Mouse (Mus musculus): ENCODE measurements around the gene Adgrg5. TPM values are rescaled to one million over a fixed set of nuclear protein-coding genes. Genes with fewer than 3 reads are reported as not detected.
A peak's percentile ranks its signal among the peaks of the same experiment; 100 is the strongest.

Adgrg5 gene
- polyA plus RNA-seq, 1 experiment = 4.8 TPM

DNA sequence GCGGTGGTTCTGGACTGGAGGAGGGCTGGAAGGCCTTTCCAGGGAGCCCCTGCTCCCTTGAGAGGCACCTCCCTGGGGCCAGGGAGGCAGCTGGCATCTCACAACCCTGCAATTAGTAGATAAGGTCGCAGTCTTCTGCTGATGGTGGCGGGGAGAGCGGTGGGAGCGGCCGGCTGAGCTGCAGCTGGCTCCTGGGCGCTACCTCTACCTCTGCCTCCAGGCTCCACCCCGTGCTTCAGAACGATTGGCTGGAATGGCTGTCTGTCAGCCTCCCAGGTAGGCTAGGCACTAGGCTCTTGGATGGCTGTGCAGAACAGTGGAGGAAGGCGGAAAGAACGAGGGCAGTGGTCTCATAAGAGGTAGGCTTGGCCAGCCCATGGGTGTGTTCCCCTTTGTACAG is 24.2 kb upstream of the Adgrg5 start:
- WGBS = 43% methylated on average over 11 of the region's 11 CpGs
- TF ChIP-seq POLR2A (IDR thresholded peaks at IDR 0.05; ENCODE audit: borderline replicate concordance, extremely low read depth, low read depth, low read length) (no peak), CTCF (IDR thresholded peaks at IDR 0.05; ENCODE audit: insufficient read depth, low read length) (no peak)
- no peak overlapping the region for H3K4me3 ChIP-seq (replicated peaks; ENCODE audit: extremely low read depth, low read depth, low read length)
- peak; percentile 42 for DNase-seq
- H3K4me1 ChIP-seq (ENCODE audit: control insufficient read depth, insufficient read depth, low read length) = peaks cover 10% of the 10 kb centered on the region

DNA sequence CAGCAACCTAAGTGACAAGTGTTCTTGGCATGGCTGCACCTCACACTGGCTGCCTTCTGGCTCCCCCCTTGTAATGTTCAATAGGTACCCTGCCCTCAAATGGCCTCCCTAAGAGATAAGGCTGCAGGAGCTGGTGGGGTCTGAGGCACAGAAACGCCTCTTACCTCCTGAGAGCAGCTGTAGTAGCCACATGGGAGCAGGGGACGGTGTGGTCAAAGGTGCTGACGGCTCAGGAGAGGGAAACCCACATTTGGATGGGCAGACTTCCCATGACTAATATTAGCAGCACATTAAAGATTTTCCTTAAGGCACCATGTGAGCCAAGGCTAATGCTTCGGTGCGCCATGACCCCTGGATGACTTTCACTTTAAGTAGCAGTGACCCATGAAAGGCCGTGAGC is 22.9 kb upstream of the Adgrg5 start:
- Histone ChIP-seq H3K4me1 (ENCODE audit: control insufficient read depth, insufficient read depth, low read length) (peaks cover 19% of the 10 kb centered on the region), H3K4me3 (replicated peaks; ENCODE audit: extremely low read depth, low read depth, low read length) (no peak overlapping the region)
- TF ChIP-seq CTCF (IDR thresholded peaks at IDR 0.05; ENCODE audit: insufficient read depth, low read length) (no peak), POLR2A (IDR thresholded peaks at IDR 0.05; ENCODE audit: borderline replicate concordance, extremely low read depth, low read depth, low read length) (no peak)
- DNase-seq = no peak
- 30% methylated on average over 6 of the region's 6 CpGs for WGBS

DNA sequence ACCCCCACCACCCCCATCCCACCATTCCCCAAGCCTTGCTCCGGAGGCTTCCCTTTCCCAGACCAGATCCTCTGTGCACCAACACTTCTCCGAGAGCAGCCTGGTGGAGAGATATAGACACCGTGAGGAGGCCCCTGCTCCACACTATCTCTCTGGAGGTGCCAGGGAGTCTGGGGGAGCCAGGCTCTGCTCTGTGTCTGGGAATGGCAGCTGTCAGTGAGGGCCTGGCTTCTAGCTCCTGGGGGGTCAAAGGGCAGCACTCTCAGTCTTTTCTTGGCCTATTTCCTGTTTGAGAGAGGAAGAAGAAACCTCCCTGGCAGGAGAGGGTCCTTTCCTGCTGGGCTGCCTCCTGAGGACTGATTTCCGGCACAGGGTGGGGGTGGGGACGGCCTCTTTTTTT is 22.5 kb upstream of the Adgrg5 start:
- H3K4me3 ChIP-seq (replicated peaks; ENCODE audit: extremely low read depth, low read depth, low read length) = no peak overlapping the region
- DNase-seq = no peak
- no peak for TF ChIP-seq CTCF (IDR thresholded peaks at IDR 0.05; ENCODE audit: insufficient read depth, low read length)
- no peak for TF ChIP-seq POLR2A (IDR thresholded peaks at IDR 0.05; ENCODE audit: borderline replicate concordance, extremely low read depth, low read depth, low read length)
- H3K4me1 ChIP-seq (ENCODE audit: control insufficient read depth, insufficient read depth, low read length) = peaks cover 22% of the 10 kb centered on the region
- 26% methylated on average over 5 of the region's 5 CpGs for WGBS

DNA sequence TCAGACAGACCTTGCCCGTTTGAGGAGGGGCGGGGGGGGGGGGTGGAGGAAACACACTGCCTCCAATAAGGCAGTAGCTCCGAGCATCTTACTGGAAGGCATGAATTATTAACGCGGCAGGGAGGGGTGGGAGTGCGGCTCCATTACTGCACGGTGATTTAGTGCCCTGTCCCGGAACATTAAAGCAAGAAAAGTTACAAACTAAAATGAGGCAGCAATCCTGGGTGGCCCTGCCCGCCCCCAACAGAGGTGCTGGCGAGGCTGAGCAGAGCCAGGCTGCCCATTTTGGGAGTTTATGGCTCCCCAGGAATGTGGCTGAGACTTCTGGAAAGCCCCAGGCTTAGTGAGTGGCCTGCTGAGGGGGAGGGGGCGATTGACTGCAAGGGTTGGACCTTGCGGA is 19.8 kb upstream of the Adgrg5 start:
- DNase-seq = no peak
- WGBS = 77% methylated on average over 12 of the region's 12 CpGs
- peaks cover 29% of the 10 kb centered on the region for H3K4me1 ChIP-seq (ENCODE audit: control insufficient read depth, insufficient read depth, low read length)
- no peak for TF ChIP-seq POLR2A (IDR thresholded peaks at IDR 0.05; ENCODE audit: borderline replicate concordance, extremely low read depth, low read depth, low read length)
- TF ChIP-seq CTCF (IDR thresholded peaks at IDR 0.05; ENCODE audit: insufficient read depth, low read length) = no peak
- H3K4me3 ChIP-seq (replicated peaks; ENCODE audit: extremely low read depth, low read depth, low read length) = no peak overlapping the region

DNA sequence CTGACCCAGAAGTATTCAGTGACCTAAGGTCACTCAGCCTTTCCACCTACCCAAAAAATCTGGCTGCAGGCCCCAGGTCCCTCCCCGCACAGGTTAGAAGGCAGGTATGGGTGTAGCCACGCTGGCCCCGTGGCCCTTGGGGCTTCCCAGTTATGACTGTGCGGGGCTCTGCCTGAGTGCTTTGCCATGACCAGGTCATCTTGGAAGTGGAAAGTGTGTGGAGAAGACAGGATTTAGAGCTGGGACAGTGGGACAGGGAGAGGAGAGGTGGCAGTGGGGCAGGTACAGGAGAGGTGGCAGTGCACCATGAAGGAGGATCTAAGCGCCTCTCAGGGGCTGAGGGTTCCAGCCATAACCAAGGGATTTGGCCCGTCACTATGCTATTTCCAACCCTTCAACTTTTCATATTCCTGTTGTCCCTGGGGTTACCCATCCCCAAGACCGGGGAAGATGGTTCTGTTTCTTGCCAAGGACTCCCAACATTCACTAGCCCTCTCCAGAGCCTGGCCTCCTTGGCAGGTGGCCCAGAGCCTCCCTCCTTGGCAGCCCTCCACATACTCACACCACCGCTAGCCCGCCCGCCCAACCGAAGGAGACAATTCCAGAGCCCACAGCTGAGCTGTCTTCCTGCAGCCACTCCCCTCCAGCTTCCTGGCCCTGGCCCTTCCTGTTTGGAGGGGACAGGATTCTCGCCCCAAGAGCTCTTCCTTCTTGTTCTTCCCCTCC is 18.9 kb upstream of the Adgrg5 start:
- TF ChIP-seq POLR2A (IDR thresholded peaks at IDR 0.05; ENCODE audit: borderline replicate concordance, extremely low read depth, low read depth, low read length) (no peak), CTCF (IDR thresholded peaks at IDR 0.05; ENCODE audit: insufficient read depth, low read length) (no peak)
- H3K4me1 ChIP-seq (ENCODE audit: control insufficient read depth, insufficient read depth, low read length) = peaks cover 30% of the 10 kb centered on the region
- WGBS = 49% methylated on average over 12 of the region's 12 CpGs
- peak; percentile 84 for DNase-seq
- peak overlapping the region; percentile 40 for H3K4me3 ChIP-seq (replicated peaks; ENCODE audit: extremely low read depth, low read depth, low read length)

DNA sequence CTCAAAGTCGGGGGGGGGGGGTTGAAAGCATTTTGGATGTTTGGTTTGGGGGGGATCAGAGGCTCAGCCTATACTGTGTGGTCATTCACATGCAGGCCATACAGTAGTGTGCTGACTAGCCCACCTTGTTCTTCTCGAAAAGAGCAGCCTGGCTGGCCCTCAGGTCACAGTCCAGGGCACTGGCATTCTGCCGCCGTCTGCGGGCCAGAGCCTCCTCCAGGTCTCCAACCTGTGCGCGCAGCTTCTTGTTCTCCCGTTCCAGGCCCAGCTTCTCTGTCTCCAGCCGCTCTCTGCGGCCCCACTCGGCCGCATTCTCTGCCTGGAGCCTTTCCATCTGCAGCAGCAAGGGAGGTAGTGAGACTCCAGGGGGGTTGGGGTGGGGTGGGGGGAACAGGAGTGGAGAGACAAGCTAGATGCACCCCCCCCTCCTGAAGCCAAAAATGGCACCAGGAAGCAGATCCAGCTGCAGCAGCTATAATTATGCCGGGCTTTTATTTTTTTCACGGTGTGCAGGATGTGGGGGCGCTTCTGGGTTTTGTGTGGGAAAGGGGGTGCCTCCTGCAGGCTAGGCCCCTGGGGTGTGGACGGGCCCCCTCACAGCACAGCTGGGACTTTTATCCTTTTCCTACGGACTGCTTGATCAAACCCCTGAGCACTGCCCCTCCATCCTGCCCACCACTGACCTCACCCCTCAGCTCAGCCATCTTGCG is 15.7 kb upstream of the Adgrg5 start:
- H3K4me3 ChIP-seq (replicated peaks; ENCODE audit: extremely low read depth, low read depth, low read length) = no peak overlapping the region
- no peak for DNase-seq
- no peak for TF ChIP-seq POLR2A (IDR thresholded peaks at IDR 0.05; ENCODE audit: borderline replicate concordance, extremely low read depth, low read depth, low read length)
- TF ChIP-seq CTCF (IDR thresholded peaks at IDR 0.05; ENCODE audit: insufficient read depth, low read length) = no peak
- WGBS = 71% methylated on average over 18 of the region's 18 CpGs
- peaks cover 26% of the 10 kb centered on the region for H3K4me1 ChIP-seq (ENCODE audit: control insufficient read depth, insufficient read depth, low read length)

DNA sequence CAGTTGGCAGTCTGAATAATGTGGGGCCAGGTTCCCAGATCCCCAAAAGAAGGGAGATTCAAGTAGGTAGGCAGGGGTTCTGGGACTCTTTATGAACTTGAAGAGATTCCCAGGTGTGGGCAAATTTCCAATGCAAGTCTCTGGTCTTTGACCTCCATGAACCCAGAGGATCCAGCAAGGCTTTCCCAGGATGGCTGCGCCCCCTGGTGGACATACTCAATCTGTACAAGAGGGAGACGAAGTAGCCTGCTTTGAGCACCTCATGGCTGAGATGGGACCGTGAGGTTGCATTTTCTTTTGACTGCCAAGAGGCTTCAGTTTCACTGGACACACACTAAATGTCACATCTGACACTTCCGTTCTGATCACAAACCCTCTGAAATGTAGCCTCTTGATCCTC is 14.6 kb upstream of the Adgrg5 start:
- peak; percentile 82 for DNase-seq
- 5% methylated on average over 4 of the region's 4 CpGs for WGBS
- Histone ChIP-seq H3K4me1 (ENCODE audit: control insufficient read depth, insufficient read depth, low read length) (peaks cover 28% of the 10 kb centered on the region), H3K4me3 (replicated peaks; ENCODE audit: extremely low read depth, low read depth, low read length) (no peak overlapping the region)
- TF ChIP-seq CTCF (IDR thresholded peaks at IDR 0.05; ENCODE audit: insufficient read depth, low read length) (peak; percentile 96), POLR2A (IDR thresholded peaks at IDR 0.05; ENCODE audit: borderline replicate concordance, extremely low read depth, low read depth, low read length) (no peak)

DNA sequence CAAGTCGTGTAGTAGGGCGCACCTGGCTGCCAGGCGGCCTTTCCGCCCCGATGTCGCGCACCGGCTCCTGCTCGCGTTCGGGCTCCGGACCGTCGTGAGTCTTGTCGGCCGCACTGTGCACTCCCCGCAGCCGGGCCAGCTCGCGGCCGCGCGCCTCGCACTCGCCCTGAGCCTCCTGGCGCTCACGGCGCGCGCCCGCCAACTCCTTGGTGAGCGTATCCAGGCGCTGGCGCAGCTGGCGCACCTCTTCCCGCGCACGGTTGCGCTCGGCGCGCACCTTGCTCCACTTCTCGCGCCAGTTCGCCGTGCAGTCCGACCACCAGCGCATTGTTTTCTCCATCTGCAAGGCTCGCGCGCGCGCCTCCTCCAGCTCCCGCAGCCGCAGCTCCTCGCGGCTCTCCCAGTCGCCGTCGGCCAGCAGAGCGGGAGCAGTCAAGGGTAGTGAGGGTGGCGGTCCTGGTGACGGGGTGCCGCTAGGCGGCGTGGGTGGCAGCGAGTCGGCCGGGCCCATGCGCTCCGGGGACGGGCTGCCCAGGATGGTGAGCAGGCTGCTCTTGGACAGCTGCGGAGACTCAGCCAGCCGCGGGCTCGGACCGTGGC is 10.3 kb upstream of the Adgrg5 start:
- H3K4me3 ChIP-seq (replicated peaks; ENCODE audit: extremely low read depth, low read depth, low read length) = peak overlapping the region; percentile 11
- WGBS = 50% methylated on average over 77 of the region's 77 CpGs

DNA sequence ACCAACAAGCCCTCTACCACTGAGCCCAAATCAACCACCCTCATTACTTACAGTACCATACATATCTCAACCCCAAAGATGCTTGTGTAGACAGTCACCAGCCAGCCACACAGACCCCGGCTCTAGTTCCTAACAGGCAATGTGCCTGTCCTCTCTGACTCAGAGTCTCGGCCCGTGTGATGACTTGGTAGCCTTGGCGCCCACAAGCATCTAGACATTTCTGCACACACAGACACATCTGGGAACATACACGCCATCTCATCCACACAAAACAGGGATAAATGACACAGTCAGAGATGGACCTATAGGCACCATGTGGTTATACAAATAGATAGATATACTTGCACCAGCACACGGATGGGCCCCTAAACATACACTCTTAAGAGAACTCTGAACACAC is 9.2 kb upstream of the Adgrg5 start:
- DNase-seq = no peak
- no peak overlapping the region for H3K4me3 ChIP-seq (replicated peaks; ENCODE audit: extremely low read depth, low read depth, low read length)
- H3K4me1 ChIP-seq (ENCODE audit: control insufficient read depth, insufficient read depth, low read length) = peaks cover 16% of the 10 kb centered on the region
- TF ChIP-seq CTCF (IDR thresholded peaks at IDR 0.05; ENCODE audit: insufficient read depth, low read length) (no peak), POLR2A (IDR thresholded peaks at IDR 0.05; ENCODE audit: borderline replicate concordance, extremely low read depth, low read depth, low read length) (no peak)
- WGBS = 78% methylated on average over 6 of the region's 6 CpGs

More for the DNA sequence above, 10.3 kb upstream of the Adgrg5 start:
- peaks cover 21% of the 10 kb centered on the region for H3K4me1 ChIP-seq (ENCODE audit: control insufficient read depth, insufficient read depth, low read length)
- TF ChIP-seq POLR2A (IDR thresholded peaks at IDR 0.05; ENCODE audit: borderline replicate concordance, extremely low read depth, low read depth, low read length) = no peak
- peak; percentile 32 for TF ChIP-seq CTCF (IDR thresholded peaks at IDR 0.05; ENCODE audit: insufficient read depth, low read length)
- peak; percentile 70 for DNase-seq
